Mouse (Mus musculus): ENCODE measurements around the gene Zbtb18.
"Not testable (repeated sequence)": the region's sequence is repeated elsewhere in the genome, so short reads cannot be mapped to it uniquely, and the experiment has no call there.

Zbtb18 gene

GRCm38 (mm10) chr1:177447086-177447485 is 4.9 kb downstream of the Zbtb18 start:
- no peak for DNase-seq (ENCODE audit: extremely low read depth, low read depth)

DNA sequence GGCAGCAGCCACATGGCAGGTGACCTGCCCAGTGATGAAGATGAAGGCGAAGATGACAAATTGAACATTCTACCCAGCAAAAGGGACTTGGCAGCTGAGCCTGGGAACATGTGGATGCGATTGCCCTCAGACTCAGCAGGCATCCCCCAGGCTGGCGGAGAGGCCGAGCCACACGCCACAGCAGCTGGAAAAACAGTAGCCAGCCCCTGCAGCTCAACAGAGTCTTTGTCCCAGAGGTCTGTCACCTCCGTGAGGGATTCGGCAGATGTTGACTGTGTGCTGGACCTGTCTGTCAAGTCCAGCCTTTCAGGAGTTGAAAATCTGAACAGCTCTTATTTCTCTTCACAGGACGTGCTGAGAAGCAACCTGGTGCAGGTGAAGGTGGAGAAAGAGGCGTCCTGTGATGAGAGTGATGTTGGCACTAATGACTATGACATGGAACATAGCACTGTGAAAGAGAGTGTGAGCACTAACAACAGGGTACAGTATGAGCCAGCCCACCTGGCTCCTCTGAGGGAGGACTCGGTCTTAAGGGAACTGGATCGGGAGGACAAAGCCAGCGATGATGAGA is 5.5 kb downstream of the Zbtb18 start:
- no peak for DNase-seq (ENCODE audit: extremely low read depth, low read depth)

GRCm38 (mm10) chr1:177448121-177448561 is 6.0 kb downstream of the Zbtb18 start:
- DNase-seq (ENCODE audit: extremely low read depth, low read depth), result no peak

DNA sequence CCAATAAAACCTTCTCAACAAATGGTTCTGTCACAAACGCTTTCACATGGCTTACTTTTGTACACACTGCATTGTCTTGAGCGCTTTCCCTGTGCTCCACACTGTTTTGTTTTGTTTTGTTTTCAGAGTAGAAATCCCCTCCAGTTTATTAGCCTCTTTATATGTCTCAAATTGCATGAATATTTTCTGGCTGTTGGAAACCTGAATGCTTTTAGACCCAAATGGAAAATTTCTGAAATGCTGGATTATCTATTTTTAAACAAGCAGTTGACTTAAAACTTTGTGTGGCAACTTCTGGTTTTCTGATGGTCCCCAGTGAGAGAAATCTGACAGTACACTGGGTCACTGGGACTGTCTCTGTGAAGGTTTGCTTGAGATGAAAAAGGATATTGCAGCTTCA is 6.8 kb downstream of the Zbtb18 start:
- no peak for DNase-seq (ENCODE audit: extremely low read depth, low read depth)

GRCm38 (mm10) chr1:177449857-177450256 is 7.7 kb downstream of the Zbtb18 start:
- not testable (repeated sequence) for DNase-seq (ENCODE audit: extremely low read depth, low read depth)

DNA sequence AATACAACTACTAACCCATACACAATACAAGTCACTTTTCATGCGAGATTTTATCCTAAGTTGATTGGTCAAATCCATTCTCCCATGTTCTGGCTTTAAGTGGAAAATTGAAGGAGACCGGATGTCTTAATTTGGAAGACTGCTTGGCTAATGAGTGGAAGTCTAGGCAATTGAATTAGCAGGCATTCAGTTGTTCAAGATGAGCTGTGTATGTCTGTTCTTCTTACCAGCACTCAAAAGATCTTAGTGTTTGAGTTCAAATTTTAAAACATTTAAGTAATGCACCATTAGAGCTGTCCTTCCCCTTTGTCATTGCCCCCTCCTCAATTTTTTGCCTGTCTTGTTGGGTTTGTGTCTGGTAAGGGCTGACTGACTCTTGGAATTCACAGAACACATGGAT is 8.9 kb downstream of the Zbtb18 start:
- no peak for DNase-seq (ENCODE audit: extremely low read depth, low read depth)

- DNase-seq (ENCODE audit: extremely low read depth, low read depth), result no peak
Observed at GRCm38 (mm10) chr1:177451991-177452431, 9.9 kb downstream of the Zbtb18 start.

GRCm38 (mm10) chr1:177452987-177453386 is 10.8 kb downstream of the Zbtb18 start:
- DNase-seq (ENCODE audit: extremely low read depth, low read depth), result no peak

DNA sequence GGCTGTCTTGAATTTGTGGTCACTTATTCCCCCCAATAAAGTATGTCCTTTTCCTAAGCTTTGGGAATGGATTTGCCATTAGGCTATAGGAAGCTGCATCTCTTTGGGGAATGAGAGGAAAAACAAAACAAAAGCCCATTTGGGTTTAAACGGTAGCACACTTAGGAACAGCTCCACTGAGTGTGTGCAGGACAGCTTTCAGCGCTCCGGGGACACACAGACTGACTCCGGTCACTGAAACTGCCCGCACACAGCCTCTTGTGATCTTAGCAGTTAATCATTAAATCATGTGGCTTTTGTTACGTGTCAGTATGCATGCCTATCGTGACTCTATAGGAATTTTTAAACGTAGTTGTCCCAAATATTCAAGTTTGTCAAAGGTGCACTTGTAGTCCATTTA is 11.7 kb downstream of the Zbtb18 start:
- no peak for DNase-seq (ENCODE audit: extremely low read depth, low read depth)

- no peak for DNase-seq (ENCODE audit: extremely low read depth, low read depth)
Observed at GRCm38 (mm10) chr1:177454492-177454891, 12.3 kb downstream of the Zbtb18 start.

- no peak for DNase-seq (ENCODE audit: extremely low read depth, low read depth)
Observed at GRCm38 (mm10) chr1:177455466-177455865, 13.3 kb downstream of the Zbtb18 start.

DNA sequence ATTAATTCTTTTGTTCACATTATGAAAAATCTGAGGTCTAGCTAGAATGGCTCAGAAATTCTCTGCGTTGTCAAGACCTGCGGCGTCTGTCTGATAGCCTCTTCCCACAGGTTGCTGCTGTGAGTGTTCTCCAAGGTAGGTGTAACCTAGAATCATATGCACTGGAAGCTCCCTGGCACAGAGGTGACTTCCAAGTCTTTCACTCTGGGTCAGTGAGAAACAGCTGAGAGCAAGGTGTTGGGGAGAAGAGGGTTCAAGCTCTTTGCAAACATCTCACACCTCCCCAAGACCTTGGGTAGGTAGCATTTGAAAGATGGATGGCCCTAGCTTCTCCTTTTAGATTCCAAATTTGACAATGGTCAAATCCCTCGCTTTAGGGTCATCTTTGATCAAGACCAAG is 14.1 kb downstream of the Zbtb18 start:
- DNase-seq (ENCODE audit: extremely low read depth, low read depth), result no peak

GRCm38 (mm10) chr1:177456772-177457171 is 14.6 kb downstream of the Zbtb18 start:
- DNase-seq (ENCODE audit: extremely low read depth, low read depth), result no peak

DNA sequence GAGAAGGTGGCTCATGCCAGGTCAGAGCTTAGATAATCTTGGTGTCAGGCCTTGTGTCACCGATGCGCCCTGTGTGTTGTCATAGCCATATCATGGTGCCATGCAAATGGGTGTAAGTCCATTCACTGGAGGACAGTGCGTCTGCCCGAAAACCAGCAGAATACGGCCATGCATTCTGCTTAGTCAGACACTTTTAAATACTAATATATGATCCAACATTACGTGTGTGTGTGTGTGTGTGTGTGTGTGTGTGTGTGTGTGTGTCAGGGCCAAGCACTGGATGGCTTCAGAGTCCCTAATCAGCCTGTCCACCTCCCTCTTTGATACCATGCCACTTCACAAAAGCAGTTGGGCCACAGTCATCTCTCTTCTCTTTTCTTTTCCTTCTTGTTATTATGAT is 15.8 kb downstream of the Zbtb18 start:
- DNase-seq (ENCODE audit: extremely low read depth, low read depth), result no peak

DNA sequence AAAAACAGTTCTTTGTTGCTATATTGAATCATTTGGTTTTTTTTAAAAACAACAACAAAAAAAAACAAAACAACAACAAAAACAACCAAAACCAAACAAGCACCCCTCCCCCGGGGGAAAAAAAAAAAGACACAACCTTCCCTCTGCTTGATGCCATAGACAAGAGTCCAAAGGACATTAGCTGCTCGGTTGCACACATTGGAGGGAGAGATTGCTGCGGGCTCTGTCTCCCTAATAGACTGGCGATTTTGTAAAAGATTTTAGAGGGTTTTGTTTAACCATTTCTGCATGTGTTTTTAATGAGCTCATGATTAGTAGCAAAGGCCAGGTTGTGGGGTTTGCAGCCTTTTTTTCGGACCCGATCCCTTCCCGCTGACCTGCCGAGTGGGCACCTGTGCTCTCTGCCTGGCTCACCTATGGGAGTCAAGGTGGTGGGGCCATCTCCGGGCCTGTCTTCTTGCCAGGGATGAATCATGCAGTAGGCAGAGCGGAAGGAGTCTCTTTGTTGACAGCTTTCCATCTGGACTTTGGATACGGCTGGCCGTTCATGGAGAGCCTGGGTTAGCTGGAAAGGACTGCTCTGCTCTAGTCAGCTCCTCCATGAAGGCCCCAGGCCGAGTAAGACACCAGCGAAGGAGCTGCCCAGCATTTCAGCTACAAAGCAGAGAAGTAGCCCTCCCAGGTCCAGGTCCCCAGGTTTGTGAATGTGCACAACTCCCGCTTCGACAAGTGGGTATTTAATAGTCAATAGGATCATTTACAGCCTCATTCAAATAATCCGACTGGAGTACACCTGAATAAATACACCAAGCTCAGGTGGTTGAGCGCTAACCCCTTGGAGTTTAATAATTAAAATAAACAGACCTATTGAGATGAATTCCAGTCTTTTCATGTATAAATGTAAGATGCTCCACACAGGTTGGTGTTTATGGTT is 16.6 kb downstream of the Zbtb18 start:
- DNase-seq (ENCODE audit: extremely low read depth, low read depth), result no peak

DNA sequence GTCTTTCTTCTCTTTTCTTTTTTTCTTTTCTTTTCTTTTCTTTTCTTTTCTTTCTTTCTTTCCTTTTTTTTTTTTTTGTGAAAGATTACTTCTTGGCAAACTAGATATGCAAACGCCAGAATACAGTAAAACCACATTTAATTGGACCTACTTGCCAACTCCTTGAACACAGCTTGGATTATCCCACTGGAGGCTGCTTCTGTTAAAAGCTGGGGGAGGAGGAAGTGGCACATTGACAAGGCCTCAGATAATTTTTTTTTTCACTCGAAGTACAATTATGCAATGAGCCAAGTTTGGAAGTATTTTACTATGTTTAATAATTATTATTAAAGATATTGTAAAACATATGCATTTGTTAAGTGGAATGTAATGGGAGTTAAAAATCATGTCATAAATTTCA is 17.4 kb downstream of the Zbtb18 start:
- no peak for DNase-seq (ENCODE audit: extremely low read depth, low read depth)

- no peak for DNase-seq (ENCODE audit: extremely low read depth, low read depth)
Observed at GRCm38 (mm10) chr1:177467150-177467549, 25.0 kb downstream of the Zbtb18 start.

DNA sequence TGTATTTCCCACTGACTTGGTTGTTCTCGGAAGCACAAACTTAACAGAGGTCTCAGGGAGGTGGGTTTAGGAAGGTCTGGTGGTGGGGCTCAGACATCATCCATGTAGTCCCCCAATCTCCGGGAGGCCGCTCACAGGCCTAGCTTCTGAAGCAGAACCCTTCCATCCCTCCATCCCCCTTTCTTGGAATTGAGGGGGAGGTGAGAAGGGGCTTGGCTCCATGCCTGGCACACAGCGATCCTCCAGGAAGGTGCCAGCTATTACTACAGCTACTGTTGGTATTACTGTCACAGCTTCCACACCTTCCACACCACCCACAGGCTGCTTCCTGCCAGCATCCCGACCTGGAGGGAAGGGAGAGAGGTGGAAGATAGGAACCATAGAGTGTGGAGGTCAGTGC is 26.3 kb downstream of the Zbtb18 start:
- DNase-seq (ENCODE audit: extremely low read depth, low read depth), result no peak

DNA sequence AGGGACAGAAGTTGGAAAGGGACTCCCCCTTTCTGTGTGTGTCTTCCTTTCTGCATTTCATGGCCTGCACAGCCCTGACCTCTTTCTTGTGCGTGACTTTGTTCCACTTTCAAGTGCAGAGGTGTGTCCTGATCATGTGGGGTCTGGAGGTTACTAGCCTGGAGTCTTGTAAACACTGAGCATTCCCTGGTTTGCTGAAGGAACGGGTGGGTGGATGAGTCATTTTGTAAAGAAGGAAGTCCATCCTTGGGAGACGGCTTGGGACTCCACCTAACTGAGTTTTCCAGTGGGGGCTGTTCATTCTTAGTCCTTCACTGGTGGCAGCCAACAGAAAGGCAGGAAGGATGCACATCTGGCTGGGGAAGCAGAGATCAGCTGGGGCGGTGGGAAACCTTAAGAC is 27.9 kb downstream of the Zbtb18 start:
- DNase-seq (ENCODE audit: extremely low read depth, low read depth), result no peak

- DNase-seq (ENCODE audit: extremely low read depth, low read depth), result peak; percentile 82
Observed at GRCm38 (mm10) chr1:177470951-177471350, 28.8 kb downstream of the Zbtb18 start.

GRCm38 (mm10) chr1:177475542-177476197 is 33.5 kb downstream of the Zbtb18 start:
- DNase-seq (ENCODE audit: extremely low read depth, low read depth), result no peak

DNA sequence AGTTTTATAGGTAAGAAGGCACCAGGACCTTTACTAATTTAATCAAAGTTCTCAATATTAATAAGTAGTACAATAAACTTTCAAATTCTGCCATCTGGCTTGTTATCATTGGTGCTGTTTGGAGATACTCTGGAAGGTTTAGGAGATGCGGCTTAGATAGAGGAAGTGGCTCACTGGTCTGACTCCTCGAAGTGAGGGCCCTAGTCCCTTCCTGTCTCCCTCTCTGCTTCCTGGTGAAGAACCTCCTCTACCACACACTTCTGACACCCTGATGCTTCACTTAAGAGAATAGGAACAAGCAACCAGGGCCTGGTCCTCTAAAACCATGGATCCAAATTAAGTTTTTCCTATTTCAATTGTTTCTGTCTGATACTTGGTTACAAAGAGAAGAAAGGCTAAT is 36.4 kb downstream of the Zbtb18 start:
- peak; percentile 11 for DNase-seq (ENCODE audit: extremely low read depth, low read depth)
